Mouse (Mus musculus) forebrain, embryonic 13.5 days (tissue): ENCODE results near the gene Hgf. TPM values are rescaled to one million over a fixed set of nuclear protein-coding genes. Genes with fewer than 3 reads are reported as not detected.

Source experiments
- ATAC-seq: fragments of 200-750 bp; cut with Nextera tagmentation; 2 replicates; pipeline ENCODE4 v1.8.0; 2017
- H3K27ac ChIP-seq: fragments of 300-500 bp; sonication (generic); 2 replicates; pipeline ENCODE4 v1.5.1; 2015; ENCODE audit warnings: inconsistent platforms, mild to moderate bottlenecking, moderate library complexity
- H3K27me3 ChIP-seq: fragments of 300-500 bp; sonication (generic); 2 replicates; pipeline ENCODE4 v1.6.1; 2015; ENCODE audit warnings: mild to moderate bottlenecking, inconsistent platforms
- H3K36me3 ChIP-seq: fragments of 300-500 bp; sonication (generic); 2 replicates; pipeline ENCODE4 v1.6.1; 2015; ENCODE audit warnings: mild to moderate bottlenecking, inconsistent platforms; ENCODE audit not compliant: poor library complexity, severe bottlenecking
- H3K4me1 ChIP-seq: fragments of 300-500 bp; sonication (generic); 2 replicates; pipeline ENCODE4 v1.6.1; 2015; ENCODE audit warnings: inconsistent platforms
- H3K4me2 ChIP-seq: fragments of 300-500 bp; sonication (generic); 2 replicates; pipeline ENCODE4 v1.6.1; 2015; ENCODE audit warnings: inconsistent platforms, mild to moderate bottlenecking, moderate library complexity
- H3K4me3 ChIP-seq: fragments of 300-500 bp; sonication (generic); 2 replicates; pipeline ENCODE4 v1.5.1; 2015; ENCODE audit warnings: mild to moderate bottlenecking, inconsistent platforms
- H3K9ac ChIP-seq: fragments of 300-500 bp; sonication (generic); 2 replicates; pipeline ENCODE4 v1.6.1; 2015; ENCODE audit warnings: mild to moderate bottlenecking, inconsistent platforms
- H3K9me3 ChIP-seq: fragments of 300-500 bp; sonication (generic); replicated peaks from 2 replicates; pipeline ENCODE4 v1.6.1; 2016; ENCODE audit warnings: inconsistent platforms
- WGBS: fragments of 180-500 bp; shearing (Covaris S2); methylation state at CpG from one replicate; pipeline ENCODE4 v1.1.7; 2015; 5-methylcytosine and 5-hydroxymethylcytosine counted together
- polyA plus RNA-seq: library from polyadenylated mRNA; unstranded; fragments of >200 nt; fragmentation: Nextera tagmentation; extraction: Ambion mirVana; gene quantifications from 2 replicates; pipeline ENCODE4 v1.2.1, GENCODE M21; 2015

Gene Hgf
- polyA plus RNA-seq, 1 experiment from 2014 or later, result 0.34 TPM

- no peak overlapping the region for H3K4me2 ChIP-seq
- no peaks in the 10 kb centered on the region for H3K9me3 ChIP-seq
- H3K27me3 ChIP-seq, result no peaks in the 10 kb centered on the region
- H3K9ac ChIP-seq, result no peak overlapping the region
- ATAC-seq, result no peak
- no peak overlapping the region for H3K27ac ChIP-seq
- no peaks in the 10 kb centered on the region for H3K36me3 ChIP-seq
- no peak overlapping the region for H3K4me3 ChIP-seq
- H3K4me1 ChIP-seq, result no peaks in the 10 kb centered on the region
- WGBS, result 78% methylated on average over 6 of the region's 6 CpGs
Observed at GRCm38 (mm10) chr5:16597996-16598395, 44.7 kb downstream of the Hgf start.

- no peak overlapping the region for H3K27ac ChIP-seq
- ATAC-seq, result no peak
Observed at GRCm38 (mm10) chr5:16601463-16601862, 48.2 kb downstream of the Hgf start.

GRCm38 (mm10) chr5:16632996-16633395 lies 79.7 kb downstream of the Hgf start:
- Histone ChIP-seq H3K9ac (no peak overlapping the region), H3K27ac (no peak overlapping the region), H3K4me2 (no peak overlapping the region), H3K9me3 (no peaks in the 10 kb centered on the region), H3K36me3 (no peaks in the 10 kb centered on the region), H3K4me1 (no peaks in the 10 kb centered on the region), H3K27me3 (no peaks in the 10 kb centered on the region), H3K4me3 (no peak overlapping the region)
- no peak for ATAC-seq
- 56% methylated on average over 1 of the region's 1 CpGs for WGBS

More at GRCm38 (mm10) chr5:16601463-16601862, 48.2 kb downstream of the Hgf start:
- Histone ChIP-seq H3K36me3 (no peaks in the 10 kb centered on the region), H3K27me3 (no peaks in the 10 kb centered on the region), H3K4me3 (no peak overlapping the region), H3K9ac (no peak overlapping the region), H3K9me3 (no peaks in the 10 kb centered on the region), H3K4me1 (no peaks in the 10 kb centered on the region), H3K4me2 (no peak overlapping the region)
- 87% methylated on average over 1 of the region's 1 CpGs for WGBS

- H3K36me3 ChIP-seq, result no peaks in the 10 kb centered on the region
- no peak for ATAC-seq
- no peaks in the 10 kb centered on the region for H3K27me3 ChIP-seq
- no peaks in the 10 kb centered on the region for H3K4me1 ChIP-seq
- WGBS, result 75% methylated on average over 7 of the region's 7 CpGs
- no peak overlapping the region for H3K4me2 ChIP-seq
- no peak overlapping the region for H3K9ac ChIP-seq
- no peak overlapping the region for H3K27ac ChIP-seq
- H3K9me3 ChIP-seq, result no peaks in the 10 kb centered on the region
- no peak overlapping the region for H3K4me3 ChIP-seq
Observed at GRCm38 (mm10) chr5:16646417-16646816, 93.1 kb downstream of the Hgf start.

DNA sequence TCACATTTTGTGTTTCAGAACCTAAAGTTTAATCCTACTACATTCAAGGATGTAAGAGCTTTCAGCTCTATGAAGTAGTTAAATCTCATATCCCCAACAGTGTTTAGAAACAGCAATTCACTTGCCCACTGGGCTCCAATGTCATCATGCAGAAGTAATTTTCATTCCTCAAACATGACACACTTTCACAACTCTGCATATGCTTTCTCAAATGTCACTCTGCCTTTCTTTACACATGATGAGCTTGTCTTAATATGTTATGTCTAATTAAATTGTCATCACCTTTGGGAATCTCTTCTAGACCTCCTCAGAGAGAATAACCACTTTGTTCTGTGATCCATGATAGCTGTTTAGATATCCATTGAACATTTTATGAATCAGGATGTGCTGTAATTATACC lies 94.4 kb downstream of the Hgf start:
- H3K27ac ChIP-seq, result no peak overlapping the region
- no peaks in the 10 kb centered on the region for H3K27me3 ChIP-seq
- no peaks in the 10 kb centered on the region for H3K9me3 ChIP-seq
- no peaks in the 10 kb centered on the region for H3K36me3 ChIP-seq
- H3K4me2 ChIP-seq, result no peak overlapping the region
- no peak overlapping the region for H3K9ac ChIP-seq
- no peak overlapping the region for H3K4me3 ChIP-seq
- no peak for ATAC-seq
- no peaks in the 10 kb centered on the region for H3K4me1 ChIP-seq

DNA sequence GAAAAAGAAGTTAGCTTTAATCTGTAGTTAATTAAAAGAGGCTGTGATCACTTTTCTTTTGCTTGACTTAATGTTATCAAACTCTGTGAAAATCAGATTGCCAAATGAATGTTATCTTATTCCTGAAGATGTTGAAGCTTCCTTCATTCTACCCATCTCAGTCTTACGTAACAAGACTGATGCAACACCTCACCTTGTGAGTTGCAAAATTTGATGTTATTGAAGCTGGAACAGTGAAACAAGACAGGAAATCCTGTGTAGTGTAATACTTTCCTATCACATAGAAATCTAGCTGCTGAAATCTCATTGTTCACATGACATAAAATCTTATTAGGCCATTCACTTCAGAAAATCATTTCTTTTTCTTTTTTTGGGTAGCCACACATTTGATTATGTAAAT lies 96.9 kb downstream of the Hgf start:
- ATAC-seq, result no peak
- no peaks in the 10 kb centered on the region for H3K36me3 ChIP-seq
- no peaks in the 10 kb centered on the region for H3K9me3 ChIP-seq
- H3K4me3 ChIP-seq, result no peak overlapping the region
- whole genome bisulfite sequencing, result 96% methylated on average over 1 of the region's 1 CpGs
- H3K9ac ChIP-seq, result no peak overlapping the region
- no peak overlapping the region for H3K4me2 ChIP-seq
- no peak overlapping the region for H3K27ac ChIP-seq
- H3K4me1 ChIP-seq, result no peaks in the 10 kb centered on the region
- no peaks in the 10 kb centered on the region for H3K27me3 ChIP-seq

- Histone ChIP-seq H3K4me1 (no peaks in the 10 kb centered on the region), H3K4me3 (no peak overlapping the region)
- no peak for ATAC-seq
Observed at GRCm38 (mm10) chr5:16654022-16654421, 100.7 kb downstream of the Hgf start.

More at GRCm38 (mm10) chr5:16654022-16654421, 100.7 kb downstream of the Hgf start:
- no peak overlapping the region for H3K9ac ChIP-seq
- H3K4me2 ChIP-seq, result no peak overlapping the region
- no peak overlapping the region for H3K27ac ChIP-seq
- H3K36me3 ChIP-seq, result no peaks in the 10 kb centered on the region
- WGBS, result 84% methylated on average over 7 of the region's 7 CpGs
- no peaks in the 10 kb centered on the region for H3K27me3 ChIP-seq
- no peaks in the 10 kb centered on the region for H3K9me3 ChIP-seq

Other genes with a start within 250 kb of the Hgf start
- not detected in 2 replicates for gene Gm28710, start 238.3 kb downstream of the Hgf start, polyA plus RNA-seq